Mouse (Mus musculus) c-Kit-positive CD71-positive TER-119-negative erythroid progenitor cells, embryonic 14.5 days (primary cell): ENCODE measurements around the gene Trappc1.
"Not testable (repeated sequence)": the region's sequence is repeated elsewhere in the genome, so short reads cannot be mapped to it uniquely, and the experiment has no call there.

ENCODE experiments used
- DNase-seq: peaks from one replicate; pipeline ENCODE4 v3.0.0-alpha.2; 2013; ENCODE audit warnings: low read depth

Gene Trappc1

GRCm38 (mm10) chr11:69323667-69324111 lies at the start of gene Trappc1, which contains the start of gene Cntrob:
Gene Trappc1, plus strand, starts transcription at chr11:69323980.
Gene Cntrob, minus strand, starts transcription at chr11:69323775.
- DNase-seq = peak; percentile 97

- DNase-seq = no peak
These were observed 48.1 kb upstream of the Trappc1 start for GRCm38 (mm10) chr11:69275650-69276049.

- no peak for DNase-seq
These were observed 47.7 kb upstream of the Trappc1 start for GRCm38 (mm10) chr11:69276081-69276480.

- DNase-seq = no peak
These were observed 46.5 kb upstream of the Trappc1 start for GRCm38 (mm10) chr11:69277267-69277666.

GRCm38 (mm10) chr11:69291111-69291510 lies 32.7 kb upstream of the Trappc1 start:
- no peak for DNase-seq

GRCm38 (mm10) chr11:69295286-69295685 lies 28.5 kb upstream of the Trappc1 start:
- no peak for DNase-seq

GRCm38 (mm10) chr11:69297799-69298198 lies 26.0 kb upstream of the Trappc1 start:
- DNase-seq = no peak

- DNase-seq = no peak
These were observed 25.5 kb upstream of the Trappc1 start for GRCm38 (mm10) chr11:69298231-69298630.

GRCm38 (mm10) chr11:69302817-69303216 lies 21.0 kb upstream of the Trappc1 start:
- DNase-seq = no peak

- DNase-seq = no peak
These were observed 18.5 kb upstream of the Trappc1 start for GRCm38 (mm10) chr11:69305291-69305690.

GRCm38 (mm10) chr11:69306039-69306438 lies 17.7 kb upstream of the Trappc1 start:
- DNase-seq = no peak

GRCm38 (mm10) chr11:69311266-69311665 lies 12.5 kb upstream of the Trappc1 start:
- DNase-seq = no peak

GRCm38 (mm10) chr11:69316361-69316760 lies 7.4 kb upstream of the Trappc1 start:
- DNase-seq = no peak

GRCm38 (mm10) chr11:69318000-69318399 lies 5.8 kb upstream of the Trappc1 start:
- DNase-seq = not testable (repeated sequence)

GRCm38 (mm10) chr11:69321580-69321979 lies 2.2 kb upstream of the Trappc1 start:
- no peak for DNase-seq

GRCm38 (mm10) chr11:69322010-69322409 lies 1.8 kb upstream of the Trappc1 start:
- no peak for DNase-seq

- DNase-seq = no peak
These were observed 898 bp upstream of the Trappc1 start for GRCm38 (mm10) chr11:69322693-69323471.

GRCm38 (mm10) chr11:69324749-69325148 lies 969 bp downstream of the Trappc1 start:
- no peak for DNase-seq

GRCm38 (mm10) chr11:69325628-69326407 lies 2.0 kb downstream of the Trappc1 start, which contains the start of gene Kcnab3:
Gene Kcnab3, plus strand, starts transcription at chr11:69326258.
- DNase-seq = peak; percentile 91

- DNase-seq = no peak
These were observed 2.8 kb downstream of the Trappc1 start for GRCm38 (mm10) chr11:69326408-69327156.

- no peak for DNase-seq
These were observed 3.3 kb downstream of the Trappc1 start for GRCm38 (mm10) chr11:69327157-69327442.

GRCm38 (mm10) chr11:69327648-69328047 lies 3.9 kb downstream of the Trappc1 start:
- DNase-seq = no peak
